Mouse (Mus musculus): ENCODE results near the gene Poldip3.

DNA sequence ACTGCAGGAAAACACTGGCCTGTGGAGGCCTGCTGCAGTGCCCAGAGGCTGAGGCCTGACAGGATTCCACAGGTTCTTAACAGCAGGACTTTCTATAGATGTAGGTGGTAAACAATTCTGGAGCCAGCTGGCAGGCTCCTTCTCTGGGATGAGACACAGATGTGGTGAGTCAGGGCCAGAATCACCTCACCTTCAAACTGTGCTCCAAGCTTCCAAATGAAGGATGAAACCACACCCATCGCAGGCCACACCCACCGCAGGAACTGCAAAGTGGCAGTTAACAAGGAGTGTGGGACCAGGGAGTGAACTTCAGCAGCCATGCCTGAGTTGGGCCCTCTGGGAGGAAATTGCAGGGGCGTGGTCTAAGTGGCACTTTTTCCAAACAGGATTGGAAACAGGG is 58.3 kb downstream of the Poldip3 start:
- TF ChIP-seq POLR2A (IDR thresholded peaks at IDR 0.05; ENCODE audit: insufficient read depth, low read length) (no peak), CTCF (IDR thresholded peaks at IDR 0.05; ENCODE audit: low read depth, low read length) (no peak)

All from ES-Bruce4 (cell line).